Mouse (Mus musculus) liver, embryonic 14.5 days (tissue): Measurements from ENCODE around the gene Eppin. TPM values are rescaled to one million over a fixed set of nuclear protein-coding genes. Genes with fewer than 3 reads are reported as not detected.
A peak's percentile ranks its signal among the peaks of the same experiment; 100 is the strongest.

Experiments
- ATAC-seq: fragments of 200-750 bp; cut with Nextera tagmentation; 2 replicates; pipeline ENCODE4 v1.8.0; 2017; ENCODE audit warnings: moderate number of reproducible peaks, mild to moderate bottlenecking, moderate library complexity; ENCODE audit not compliant: insufficient read depth
- DNase-seq, 3 experiments: peaks; one replicate each; pipeline ENCODE4 v3.0.0-alpha.2; 2012 to 2013; ENCODE audit warnings: low read depth in 3 of 3, low spot score in 3 of 3
- H3K27ac ChIP-seq: fragments of 300-500 bp; sonication (generic); 2 replicates; pipeline ENCODE4 v1.5.1; 2014; ENCODE audit warnings: moderate library complexity, mild to moderate bottlenecking, control low read depth, inconsistent platforms
- H3K27me3 ChIP-seq: fragments of 300-500 bp; sonication (generic); 2 replicates; pipeline ENCODE4 v1.6.1; 2014; ENCODE audit warnings: mild to moderate bottlenecking, low read length, moderate library complexity; ENCODE audit not compliant: control insufficient read depth, insufficient read depth
- H3K36me3 ChIP-seq: fragments of 300-500 bp; sonication (generic); replicated peaks from 2 replicates; pipeline ENCODE4 v1.6.1; 2014; ENCODE audit warnings: low read depth; ENCODE audit not compliant: control insufficient read depth, insufficient read depth
- H3K4me1 ChIP-seq, 2 experiments: fragments of 200-500 bp in 1 of 2; fragments of 300-500 bp in 1 of 2; sonication (generic) in 1 of 2; replicated peaks; 2 replicates each; pipeline ENCODE4 v1.6.1; 2012 to 2014; ENCODE audit warnings: antibody characterized with exemption in 1 of 2, inconsistent platforms in 1 of 2, low read length in 1 of 2; ENCODE audit not compliant: control insufficient read depth in 2 of 2, insufficient read depth in 2 of 2
- H3K4me2 ChIP-seq: fragments of 300-500 bp; sonication (generic); 2 replicates; pipeline ENCODE4 v1.6.1; 2014; ENCODE audit warnings: low read depth, mild to moderate bottlenecking, control low read depth, moderate library complexity
- H3K4me3 ChIP-seq, 2 experiments: fragments of 200-500 bp in 1 of 2; fragments of 300-500 bp in 1 of 2; sonication (generic) in 1 of 2; 2 replicates each; pipeline ENCODE4 v1.5.1; 2012 to 2014; ENCODE audit warnings: low read depth in 2 of 2, low read length in 2 of 2, mild to moderate bottlenecking in 2 of 2, control low read depth in 1 of 2, inconsistent platforms in 1 of 2, moderate library complexity in 1 of 2; ENCODE audit not compliant: insufficient read depth in 1 of 2
- H3K9ac ChIP-seq: fragments of 300-500 bp; sonication (generic); replicated peaks from 2 replicates; pipeline ENCODE4 v1.6.1; 2014; ENCODE audit warnings: mild to moderate bottlenecking, control low read depth, moderate library complexity
- H3K9me3 ChIP-seq: fragments of 300-500 bp; sonication (generic); 2 replicates; pipeline ENCODE4 v1.6.1; 2016; ENCODE audit warnings: low read length, mixed read lengths; ENCODE audit not compliant: control insufficient read depth
- CTCF ChIP-seq: IDR thresholded peaks from 2 replicates; pipeline ENCODE4 v1.5.1; 2016; ENCODE audit warnings: antibody characterized with exemption, low read depth, control low read depth
- EP300 ChIP-seq: IDR thresholded peaks from 2 replicates; pipeline ENCODE4 v1.6.1; 2016; ENCODE audit warnings: antibody characterized with exemption, low read depth
- WGBS: fragments of 180-500 bp; shearing (Covaris S2); extraction: QIAGEN DNeasy Blood & Tissue Kit; methylation state at CpG from one replicate; pipeline ENCODE4 v1.1.7; 2014; ENCODE audit not compliant: insufficient replicate concordance; 5-methylcytosine and 5-hydroxymethylcytosine counted together
- polyA plus RNA-seq, 2 experiments: library from polyadenylated mRNA; depleted of rRNA in 1 of 2; stranded (reverse) in 1 of 2; unstranded in 1 of 2; fragments of >200 nt; fragmentation: Nextera tagmentation in 1 of 2; extraction: Ambion mirVana in 1 of 2; gene quantifications; 2 replicates each; pipeline versions ENCODE4 v1.2.1 to v1.2.3; 2012 to 2014

Eppin gene
- polyA plus RNA-seq (2012; rRNA removed) = not detected in 2 replicates
- not detected in 2 replicates for polyA plus RNA-seq (2014; fragmentation: Nextera tagmentation; extraction: Ambion mirVana)

DNA sequence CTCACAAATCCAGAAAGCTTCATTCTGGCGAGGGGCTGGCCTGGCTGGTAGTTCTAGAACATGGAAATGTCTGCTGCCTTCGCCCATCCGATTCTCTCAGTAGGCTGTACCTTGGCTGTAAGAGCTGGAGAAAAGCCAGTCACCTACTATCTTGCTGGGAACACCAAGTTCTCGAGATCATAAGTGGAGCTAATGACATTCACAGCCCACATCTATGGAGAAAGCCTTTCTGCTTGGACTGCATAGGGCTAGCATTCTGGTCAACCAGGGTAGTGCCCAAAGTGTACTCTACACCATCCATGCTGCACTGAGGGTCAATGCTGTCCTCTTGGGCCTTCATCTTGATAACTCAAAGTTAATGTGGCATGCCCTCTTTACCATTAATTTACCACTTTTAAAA lies at the start of gene Eppin:
Gene Eppin (minus strand): TSS at position 101 of the 400 bp plus-strand sequence.
- H3K27ac ChIP-seq = no peak within 1 kb of the TSS
- no peak for DNase-seq
- 41% methylated on average over 4 of the region's 4 CpGs for WGBS

GRCm38 (mm10) chr2:164641881-164642673 lies 48.7 kb upstream of the Eppin start:
- DNase-seq (no peak), ATAC-seq (no peak)
- no peaks in the 10 kb centered on the region for H3K9me3 ChIP-seq
- H3K4me2 ChIP-seq = no peak overlapping the region
- no peak overlapping the region for H3K4me3 ChIP-seq
- no peaks in the 10 kb centered on the region for H3K4me1 ChIP-seq
- no peak overlapping the region for H3K9ac ChIP-seq
- H3K27ac ChIP-seq = no peak overlapping the region
- WGBS = 69% methylated on average over 13 of the region's 13 CpGs
- H3K27me3 ChIP-seq = no peaks in the 10 kb centered on the region
- no peak for TF ChIP-seq CTCF
- no peak for TF ChIP-seq EP300
- no peaks in the 10 kb centered on the region for H3K36me3 ChIP-seq

More for the DNA sequence above, at the start of gene Eppin:
- ATAC-seq = no peak
- Histone ChIP-seq H3K4me1 (no peaks in the 10 kb centered on the region), H3K9me3 (no peaks in the 10 kb centered on the region), H3K4me2 (no peak within 1 kb of the TSS), H3K27me3 (no peaks in the 10 kb centered on the region), H3K9ac (no peak within 1 kb of the TSS), H3K4me3 (no peak within 1 kb of the TSS), H3K36me3 (no peaks in the 10 kb centered on the region)
- TF ChIP-seq EP300 = no peak
- no peak for TF ChIP-seq CTCF

DNA sequence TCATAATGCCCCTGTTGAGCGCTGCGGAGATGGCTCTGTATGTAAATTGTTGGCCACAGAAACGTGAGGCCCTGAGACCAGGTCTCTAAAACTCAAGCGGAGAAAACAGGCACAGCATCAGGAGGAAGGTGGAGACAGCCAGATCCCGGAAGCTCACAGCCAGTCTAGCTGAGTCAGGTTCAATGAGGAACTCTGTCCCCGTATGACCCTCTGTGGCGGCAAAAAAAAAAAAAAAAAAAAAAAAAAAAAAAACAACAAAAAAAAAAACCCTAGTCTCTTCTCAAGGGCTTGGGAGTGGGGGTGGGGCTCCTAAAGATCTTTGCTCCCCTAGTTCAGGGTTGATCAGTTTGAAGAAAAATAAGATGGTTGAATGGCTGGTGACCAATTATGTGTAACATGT lies 47.7 kb upstream of the Eppin start:
- H3K9me3 ChIP-seq = no peaks in the 10 kb centered on the region
- H3K4me2 ChIP-seq = no peak overlapping the region
- no peak for TF ChIP-seq EP300
- no peak for TF ChIP-seq CTCF
- H3K27me3 ChIP-seq = no peaks in the 10 kb centered on the region
- no peak overlapping the region for H3K4me3 ChIP-seq
- no peak overlapping the region for H3K27ac ChIP-seq
- H3K9ac ChIP-seq = no peak overlapping the region
- H3K4me1 ChIP-seq = no peaks in the 10 kb centered on the region
- DNase-seq (no peak), ATAC-seq (no peak)
- WGBS = 29% methylated on average over 7 of the region's 7 CpGs
- H3K36me3 ChIP-seq = no peaks in the 10 kb centered on the region

- Histone ChIP-seq H3K9ac (no peak within 1 kb of the TSS), H3K9me3 (no peaks in the 10 kb centered on the region), H3K4me1 (no peaks in the 10 kb centered on the region), H3K4me2 (no peak within 1 kb of the TSS), H3K4me3 (no peak within 1 kb of the TSS), H3K27ac (no peak within 1 kb of the TSS), H3K36me3 (no peaks in the 10 kb centered on the region), H3K27me3 (no peaks in the 10 kb centered on the region)
- WGBS = 60% methylated on average over 3 of the region's 3 CpGs
- ATAC-seq (no peak), DNase-seq (no peak)
- TF ChIP-seq EP300 = no peak
Measured at GRCm38 (mm10) chr2:164638696-164639095, 45.3 kb upstream of the Eppin start, which contains the start of gene Wfdc16. Gene Wfdc16, minus strand, starts transcription at chr2:164638796.

DNA sequence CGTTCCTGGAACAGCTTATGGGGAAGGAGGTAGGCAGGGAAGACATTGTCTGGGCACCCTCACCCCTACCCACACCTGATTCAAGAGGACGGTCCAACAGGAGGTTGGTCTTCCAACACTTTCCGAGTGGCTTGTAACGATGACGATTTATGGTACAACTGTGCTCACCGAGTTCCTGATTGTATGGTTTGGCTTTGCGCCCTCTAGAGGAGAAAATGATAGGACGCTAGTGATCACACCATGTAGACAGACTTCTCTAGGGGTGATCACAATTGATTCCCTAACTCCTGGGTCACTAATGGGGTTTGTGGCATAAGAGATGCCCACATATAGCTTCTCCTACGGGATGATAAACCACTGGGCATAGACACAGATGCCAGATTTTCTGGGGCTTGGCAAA lies 41.9 kb upstream of the Eppin start:
- 65% methylated on average over 9 of the region's 9 CpGs for WGBS
- TF ChIP-seq EP300 (no peak), CTCF (peak; percentile 44)
- Histone ChIP-seq H3K4me1 (no peaks in the 10 kb centered on the region), H3K4me3 (no peak overlapping the region), H3K9ac (no peak overlapping the region), H3K4me2 (no peak overlapping the region), H3K9me3 (no peaks in the 10 kb centered on the region), H3K36me3 (no peaks in the 10 kb centered on the region), H3K27ac (no peak overlapping the region), H3K27me3 (no peaks in the 10 kb centered on the region)
- ATAC-seq (no peak), DNase-seq (no peak)
